Mouse (Mus musculus) G1E (cell line): ENCODE measurements around the gene Vsig4.

Source experiments
- CTCF ChIP-seq: IDR thresholded peaks from 2 replicates; pipeline ENCODE4 v1.5.1; 2012; ENCODE audit warnings: low read depth, low read length, inconsistent platforms, mixed read lengths
- GATA1 ChIP-seq: IDR thresholded peaks from 2 replicates; pipeline ENCODE4 v1.6.1; 2012; ENCODE audit warnings: borderline replicate concordance, low read length, inconsistent platforms, mixed read lengths
- GATA2 ChIP-seq: IDR thresholded peaks from 2 replicates; pipeline ENCODE4 v1.6.1; 2012; ENCODE audit warnings: low read depth, low read length, inconsistent platforms, borderline replicate concordance
- POLR2AphosphoS5 ChIP-seq: IDR thresholded peaks from 2 replicates; pipeline ENCODE4 v1.6.1; 2012; ENCODE audit warnings: low read depth, low read length, inconsistent platforms; ENCODE audit not compliant: insufficient replicate concordance
- TAL1 ChIP-seq: conservative IDR thresholded peaks from 2 replicates; pipeline ENCODE4 v1.6.1; 2012; ENCODE audit warnings: low read depth, low read length, inconsistent platforms, mixed read lengths

DNA sequence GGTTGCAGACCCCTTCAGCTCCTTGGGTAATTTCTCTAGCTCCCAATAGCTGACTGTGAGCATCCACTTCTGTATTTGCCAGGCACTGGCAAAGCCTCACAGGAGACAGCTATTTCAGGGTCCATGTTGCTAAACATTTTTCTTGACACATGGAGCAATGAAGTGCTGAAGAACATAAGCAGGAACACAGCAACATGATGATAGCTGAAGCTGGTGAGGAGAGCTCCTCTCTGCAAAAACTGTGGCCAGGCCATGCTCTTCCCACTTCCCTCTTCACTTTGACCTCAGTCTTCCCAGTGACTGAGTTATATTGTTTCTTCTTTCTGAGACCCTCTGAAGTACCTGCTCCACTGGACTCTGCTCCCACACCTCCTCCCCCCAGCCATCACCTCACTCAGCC is 67.8 kb downstream of the Vsig4 start:
- TF ChIP-seq TAL1 (no peak), CTCF (no peak), POLR2AphosphoS5 (no peak), GATA1 (no peak), GATA2 (no peak)
